Mouse (Mus musculus) cerebellum, adult 2 months (tissue): ENCODE data around the gene Rer1.

Experiments
- CTCF ChIP-seq: fragments of 200-500 bp; IDR thresholded peaks from 2 replicates; pipeline ENCODE4 v1.5.1; 2011; ENCODE audit warnings: low read depth, mild to moderate bottlenecking, control low read depth, low read length, moderate library complexity, borderline replicate concordance; ENCODE audit not compliant: insufficient read depth
- POLR2A ChIP-seq: fragments of 200-500 bp; IDR thresholded peaks from 2 replicates; pipeline ENCODE4 v1.6.1; 2011; ENCODE audit warnings: low read length, control low read depth, borderline replicate concordance; ENCODE audit not compliant: insufficient read depth

DNA sequence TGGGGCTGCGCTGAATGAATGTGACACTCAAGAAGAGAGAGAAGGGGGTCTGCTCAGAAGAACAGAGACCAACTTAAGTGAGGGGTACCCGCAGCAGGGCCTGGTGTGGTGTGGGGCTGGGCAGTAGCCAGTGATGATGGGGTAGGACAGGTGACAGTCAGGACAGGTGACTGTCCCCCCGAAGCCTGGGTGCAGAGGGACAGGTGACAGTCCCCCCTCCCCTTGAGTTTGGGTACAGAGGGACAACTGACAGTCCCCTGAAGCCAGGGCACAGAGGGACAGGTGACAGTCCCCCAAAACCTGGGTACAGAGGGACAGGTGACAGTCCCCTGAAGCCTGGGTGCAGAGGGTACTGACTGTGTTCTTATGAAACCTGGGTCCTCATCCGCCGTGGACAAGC, 40.0 kb upstream of the Rer1 start:
- TF ChIP-seq CTCF, result no peak
- TF ChIP-seq POLR2A, result no peak
